Mouse (Mus musculus) heart, adult 2 months (tissue): ENCODE data around the gene Psapl1. TPM values are rescaled to one million over a fixed set of nuclear protein-coding genes. Genes with fewer than 3 reads are reported as not detected.

Experiments used
- DNase-seq, 2 experiments: peaks; one replicate each; pipeline ENCODE4 v3.0.0; 2021
- H3K27ac ChIP-seq: fragments of 200-600 bp; 2 replicates; pipeline ENCODE4 v1.8.1; 2022
- H3K27me3 ChIP-seq: fragments of 200-500 bp; 2 replicates; pipeline ENCODE4 v1.6.1; 2012; ENCODE audit warnings: mild to moderate bottlenecking, low read length, inconsistent platforms, mixed read lengths; ENCODE audit not compliant: control insufficient read depth, insufficient read depth
- H3K36me3 ChIP-seq: fragments of 200-500 bp; 2 replicates; pipeline ENCODE4 v1.6.1; 2012; ENCODE audit warnings: low read length, inconsistent platforms; ENCODE audit not compliant: control insufficient read depth, insufficient read depth
- H3K4me1 ChIP-seq: fragments of 200-500 bp; 2 replicates; pipeline ENCODE4 v1.6.1; 2011; ENCODE audit warnings: low read length; ENCODE audit not compliant: control insufficient read depth, insufficient read depth
- H3K4me3 ChIP-seq: fragments of 200-600 bp; 2 replicates; pipeline ENCODE4 v1.8.1; 2022
- H3K79me2 ChIP-seq: fragments of 200-500 bp; replicated peaks from 2 replicates; pipeline ENCODE4 v1.6.1; 2012; ENCODE audit warnings: mild to moderate bottlenecking, inconsistent platforms, low read length, moderate library complexity, mixed read lengths; ENCODE audit not compliant: control insufficient read depth, insufficient read depth
- H3K9ac ChIP-seq: fragments of 200-500 bp; 2 replicates; pipeline ENCODE4 v1.6.1; 2012; ENCODE audit warnings: low read depth, mild to moderate bottlenecking, control low read depth, inconsistent platforms, low read length, mixed read lengths
- CTCF ChIP-seq: fragments of 200-600 bp; IDR thresholded peaks from 2 replicates; pipeline ENCODE4 v1.8.1; 2022; ENCODE audit warnings: antibody characterized with exemption, mild to moderate bottlenecking, moderate library complexity
- EP300 ChIP-seq: fragments of 200-500 bp; IDR thresholded peaks from 2 replicates; pipeline ENCODE4 v1.6.1; 2011; ENCODE audit warnings: low read depth, low read length, control low read depth; ENCODE audit not compliant: insufficient read depth
- POLR2A ChIP-seq: fragments of 200-500 bp; IDR thresholded peaks from 2 replicates; pipeline ENCODE4 v1.6.1; 2011; ENCODE audit warnings: mild to moderate bottlenecking, low read depth, low read length, control low read depth; ENCODE audit not compliant: insufficient read depth
- WGBS: fragments of 180-500 bp; shearing (Covaris S2); methylation state at CpG from one replicate; pipeline ENCODE4 v1.1.7; 2018; 5-methylcytosine and 5-hydroxymethylcytosine counted together
- intact Hi-C: fragments of 180-260 bp; cut with DNase I; formaldehyde crosslinking; loops from one replicate; pipeline ENCODE4 v1.15.1; 2025
- long read RNA-seq: library from polyadenylated mRNA; stranded (forward); transcript quantifications from one replicate; pipeline ENCODE4 v2.0.0, GENCODE M21; 2021
- polyA plus RNA-seq: library from polyadenylated mRNA; depleted of rRNA; stranded (reverse); fragments of >200 nt; gene quantifications from 2 replicates; pipeline ENCODE4 v1.2.3, GENCODE M21; 2012; rRNA removed
- total RNA-seq, 2 experiments: library from RNA; stranded (reverse); gene quantifications; 2 replicates each; pipeline ENCODE4 v1.2.3; 2021

Psapl1 gene
- not detected for total RNA-seq
- 0.06 TPM in 1 of 2 replicates, not detected in the other for polyA plus RNA-seq
- long read RNA-seq: 0 reads

DNA sequence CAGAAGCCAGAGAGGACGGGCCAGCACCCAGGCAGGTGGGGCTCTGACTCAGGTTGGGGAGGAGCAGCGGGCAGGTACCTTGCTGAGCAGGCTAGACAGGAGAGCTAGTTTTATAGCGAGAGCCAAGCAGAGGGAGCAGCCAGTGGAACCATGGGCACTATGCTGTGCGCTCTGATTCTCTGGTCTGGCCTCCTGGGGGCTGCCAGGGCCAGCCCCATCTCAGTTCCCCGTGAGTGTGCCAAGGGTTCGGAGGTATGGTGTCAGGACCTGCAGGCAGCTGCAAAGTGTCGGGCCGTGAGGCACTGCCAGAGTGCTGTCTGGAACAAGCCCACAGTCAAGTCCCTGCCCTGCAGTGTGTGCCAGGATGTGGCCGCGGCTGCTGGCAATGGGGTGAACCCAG lies at the start of gene Psapl1:
Gene Psapl1, plus strand, starts transcription at position 106 of the 400 bp plus-strand sequence.
- peak in 1 of 2 experiments; percentile 42 for DNase-seq
- intact Hi-C loops: no loop called here

DNA sequence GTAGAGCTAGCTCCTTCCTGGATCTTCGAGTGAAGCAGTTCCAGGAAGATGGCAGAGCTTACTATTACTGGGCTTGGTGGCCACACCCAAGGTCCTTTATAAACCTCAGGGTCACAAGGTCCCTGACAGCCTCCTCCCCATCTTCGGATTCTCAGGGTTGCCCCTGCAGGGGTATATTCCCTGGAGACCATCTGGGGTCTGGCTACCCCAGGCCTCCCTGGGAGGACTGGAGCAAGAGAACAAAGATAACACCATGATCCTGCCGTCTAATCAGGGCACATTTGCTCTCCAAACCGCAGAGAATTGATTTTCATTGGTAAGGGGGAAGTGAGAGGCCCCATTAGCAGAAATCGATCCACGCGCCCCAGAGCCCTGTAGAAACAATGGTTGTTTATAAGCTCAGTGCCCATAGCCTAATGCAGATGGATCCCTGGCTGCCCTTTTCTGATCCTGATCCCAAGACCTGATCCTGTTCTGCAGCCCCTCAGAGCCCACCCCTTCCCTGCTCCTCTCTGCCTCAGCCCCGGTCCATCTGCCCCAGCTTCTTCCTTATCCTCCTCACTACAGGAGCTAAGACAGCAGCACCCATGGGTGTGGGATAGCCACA lies 48.8 kb upstream of the Psapl1 start:
- intact Hi-C loops: no loop called here
- Histone ChIP-seq H3K4me1 (no peaks in the 10 kb centered on the region), H3K36me3 (no peaks in the 10 kb centered on the region), H3K79me2 (no peaks in the 10 kb centered on the region), H3K9ac (no peak overlapping the region), H3K4me3 (no peak overlapping the region), H3K27me3 (no peaks in the 10 kb centered on the region), H3K27ac (no peak overlapping the region)
- TF ChIP-seq EP300 (no peak), POLR2A (no peak), CTCF (no peak)
- WGBS: 71% methylated on average over 8 of the region's 8 CpGs
- DNase-seq: no peak

More for the DNA sequence above, at the start of gene Psapl1:
- WGBS: 68% methylated on average over 10 of the region's 10 CpGs
- H3K36me3 ChIP-seq: no peaks in the 10 kb centered on the region
- no peak within 1 kb of the TSS for H3K9ac ChIP-seq
- no peak within 1 kb of the TSS for H3K4me3 ChIP-seq
- H3K27me3 ChIP-seq: no peaks in the 10 kb centered on the region
- no peaks in the 10 kb centered on the region for H3K4me1 ChIP-seq
- no peaks in the 10 kb centered on the region for H3K79me2 ChIP-seq
- TF ChIP-seq CTCF (no peak), POLR2A (no peak), EP300 (no peak)
- no peak within 1 kb of the TSS for H3K27ac ChIP-seq

DNA sequence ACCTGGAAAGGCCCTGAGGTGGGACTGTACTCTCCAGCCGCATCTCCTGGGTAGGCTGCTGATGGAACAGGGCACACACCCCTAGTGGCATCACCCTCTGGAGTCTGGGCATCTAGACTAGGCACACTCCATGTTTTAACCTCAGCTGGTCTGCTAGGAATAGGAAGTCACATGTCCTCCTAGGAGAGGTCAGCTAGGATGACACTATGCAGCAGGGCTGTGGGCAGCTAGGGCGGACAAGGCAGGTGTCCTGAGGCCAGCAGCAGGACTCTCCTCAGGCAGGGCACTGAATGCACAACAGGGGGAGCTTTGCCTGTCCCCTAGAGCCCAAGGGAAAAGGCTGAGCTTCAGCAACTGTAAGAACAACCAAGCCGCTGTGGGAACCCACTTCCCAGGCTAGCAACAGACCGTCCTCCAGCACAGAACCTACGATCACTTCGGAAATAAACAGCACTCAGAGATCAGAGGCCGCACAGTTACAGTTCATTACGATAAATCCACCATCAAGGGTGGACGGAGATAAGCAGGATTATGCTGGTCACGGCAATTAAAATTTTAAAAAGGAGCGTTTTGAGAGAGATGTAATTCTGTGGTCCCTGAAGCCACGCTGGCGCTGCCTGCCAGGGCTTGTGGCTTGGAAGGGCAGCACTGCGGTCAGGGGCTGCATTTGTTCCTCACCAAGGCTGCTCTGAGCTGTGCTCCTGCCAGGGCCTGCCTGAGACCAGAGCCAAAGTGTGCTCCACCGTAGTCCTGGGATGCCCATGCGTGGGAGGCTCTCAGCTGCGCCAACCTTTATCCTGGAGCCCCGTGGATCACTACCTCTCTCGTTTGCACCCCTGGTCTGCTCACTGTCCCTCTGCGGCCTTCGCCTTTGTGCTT lies 38.2 kb upstream of the Psapl1 start:
- Histone ChIP-seq H3K4me3 (no peak overlapping the region), H3K27me3 (no peaks in the 10 kb centered on the region), H3K4me1 (peaks cover 7% of the 10 kb centered on the region), H3K79me2 (no peaks in the 10 kb centered on the region), H3K36me3 (no peaks in the 10 kb centered on the region), H3K27ac (no peak overlapping the region), H3K9ac (no peak overlapping the region)
- intact Hi-C loops: no loop called here
- TF ChIP-seq EP300 (no peak), POLR2A (no peak), CTCF (no peak)
- WGBS: 86% methylated on average over 21 of the region's 21 CpGs
- DNase-seq: no peak

DNA sequence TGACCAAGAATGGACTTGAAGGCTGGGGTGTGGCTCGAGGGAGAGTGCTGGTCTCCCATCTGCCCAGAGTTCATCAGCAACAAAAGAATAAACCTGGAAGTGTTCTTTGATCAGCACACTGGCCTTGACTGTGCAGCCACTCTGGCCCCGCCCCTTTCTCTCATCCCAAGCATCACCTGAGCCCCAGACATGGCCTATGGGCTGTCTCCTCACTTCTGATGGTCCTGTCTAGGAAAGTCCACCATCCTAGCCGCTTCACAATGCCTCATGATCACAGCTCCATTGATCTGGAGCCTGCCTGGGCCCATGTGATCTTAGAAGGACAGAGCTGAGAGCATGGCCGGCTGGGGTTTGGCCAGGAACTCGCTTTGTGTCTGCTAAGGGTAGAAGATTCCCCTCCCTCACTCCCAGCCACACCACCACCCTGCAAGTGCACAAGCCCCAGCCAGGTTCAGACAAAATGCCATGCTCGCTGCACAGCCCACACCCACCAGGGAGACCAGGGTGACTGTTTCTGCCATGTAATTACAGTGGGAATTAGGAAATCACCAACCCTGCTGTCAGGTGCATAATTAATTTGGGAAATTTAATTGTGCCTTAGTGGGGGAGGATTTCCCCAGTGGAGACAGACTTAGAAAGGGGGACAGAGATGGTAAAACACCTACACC lies 37.3 kb upstream of the Psapl1 start:
- WGBS: 75% methylated on average over 6 of the region's 6 CpGs
- H3K4me3 ChIP-seq: no peak overlapping the region
- H3K79me2 ChIP-seq: no peaks in the 10 kb centered on the region
- intact Hi-C loops: no loop called here
- H3K4me1 ChIP-seq: peaks cover 7% of the 10 kb centered on the region
- H3K27me3 ChIP-seq: no peaks in the 10 kb centered on the region
- no peak overlapping the region for H3K27ac ChIP-seq
- H3K36me3 ChIP-seq: no peaks in the 10 kb centered on the region
- no peak overlapping the region for H3K9ac ChIP-seq
- TF ChIP-seq EP300: no peak
- no peak for TF ChIP-seq POLR2A
- no peak for TF ChIP-seq CTCF
- DNase-seq: no peak

DNA sequence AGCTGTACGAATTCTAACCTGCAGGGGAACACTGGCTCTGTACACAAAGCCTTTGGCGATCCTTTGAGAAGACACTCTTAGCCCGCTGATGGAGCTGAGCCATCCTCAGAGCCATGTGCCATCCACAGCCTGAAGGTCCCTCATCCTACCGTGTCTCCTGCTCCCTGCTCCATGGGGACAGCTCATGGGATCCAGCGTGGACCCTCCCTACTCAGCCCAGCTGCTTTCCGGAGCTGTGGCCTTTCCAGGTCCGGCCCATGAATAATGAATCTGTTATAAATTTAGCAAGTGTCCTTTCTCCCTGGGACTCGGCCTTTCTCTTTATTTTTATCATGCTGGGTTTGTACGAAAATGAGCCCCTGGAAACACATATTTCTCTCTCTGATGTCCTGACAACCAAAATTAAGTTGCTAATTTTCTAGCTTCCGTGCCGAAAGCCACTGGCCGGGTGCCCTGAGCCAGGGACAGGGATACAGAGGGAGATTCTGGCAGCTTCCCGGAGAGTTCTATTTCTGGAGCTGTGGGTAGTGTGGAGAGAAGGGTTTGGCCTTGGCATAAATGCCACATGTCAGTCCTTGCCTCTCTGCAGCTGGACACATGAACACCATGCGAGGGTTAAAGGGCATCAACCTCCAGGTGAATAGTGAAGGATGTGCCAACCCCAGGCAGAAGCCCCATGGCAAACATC lies 34.7 kb upstream of the Psapl1 start:
- TF ChIP-seq CTCF (peak; percentile 18; the same call in 1 of the 2 replicates), POLR2A (no peak)
- Histone ChIP-seq H3K79me2 (no peaks in the 10 kb centered on the region), H3K27ac (peak overlapping the region; percentile 72), H3K9ac (peak overlapping the region; percentile 49), H3K4me1 (peaks cover 7% of the 10 kb centered on the region), H3K4me3 (peak overlapping the region; percentile 29; the same call in 1 of the 2 replicates), H3K27me3 (no peaks in the 10 kb centered on the region), H3K36me3 (no peaks in the 10 kb centered on the region)
- intact Hi-C loops: no loop called here
- DNase-seq: peak; percentile 54 to 63
- WGBS: 42% methylated on average over 14 of the region's 14 CpGs
